Mouse (Mus musculus) inflammation-experienced regulatory T-cells, adult 6 months (primary cell): ENCODE data around the gene Fndc3b. TPM values are rescaled to one million over a fixed set of nuclear protein-coding genes. Genes with fewer than 3 reads are reported as not detected.

Source experiments
- ATAC-seq: one replicate; pipeline ENCODE4 v1.8.0; 2017
- polyA plus RNA-seq, 3 experiments: library from polyadenylated mRNA; unstranded; fragments of 100-300 nt; shearing (Covaris generic); gene quantifications; one replicate each; pipeline ENCODE4 v1.2.1; 2017

Gene Fndc3b
- under 1 TPM; 0.26 to 0.42 (median 0.28) TPM for polyA plus RNA-seq

DNA sequence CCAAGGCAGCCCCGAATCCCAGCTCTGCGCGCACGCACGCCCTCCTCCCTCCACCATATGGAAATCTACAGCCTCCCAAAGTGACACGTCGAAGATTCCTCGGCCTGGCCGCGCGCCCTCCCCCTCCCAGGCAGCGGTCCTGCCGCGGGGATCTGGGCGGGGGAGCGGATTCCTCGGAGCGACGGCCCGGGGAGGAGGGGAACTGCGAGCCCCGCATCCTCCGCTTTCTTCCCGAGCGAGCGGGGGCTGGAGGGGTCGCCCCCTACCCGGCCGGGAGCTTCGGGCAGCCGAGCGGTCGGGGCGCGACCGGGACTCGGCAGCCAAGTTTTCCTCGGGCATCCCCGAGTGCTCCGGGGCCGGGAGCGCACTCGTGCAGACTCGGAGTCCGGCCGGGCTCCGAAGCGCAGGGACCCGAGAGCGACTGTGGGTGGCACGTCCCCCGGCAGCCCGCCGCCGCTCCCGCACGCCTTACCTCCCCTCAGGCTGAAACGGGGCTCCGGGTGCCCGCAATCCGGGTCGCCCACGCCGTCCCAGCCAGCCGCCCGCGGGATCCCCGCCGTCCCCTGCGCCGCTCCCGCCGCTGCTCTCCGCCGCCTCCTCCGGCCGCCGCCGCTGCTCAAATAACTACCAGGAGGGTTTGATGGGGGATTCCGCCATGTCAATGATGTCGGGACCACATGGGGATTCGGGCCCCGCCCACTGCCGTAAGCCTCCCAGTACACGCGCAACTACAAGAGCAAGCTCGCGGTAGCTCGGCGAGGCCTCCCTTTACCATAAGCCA lies at the start of gene Fndc3b:
Fndc3b (minus strand) TSS at position 660 of the 781 bp plus-strand sequence.
- peak; percentile 95 for ATAC-seq

DNA sequence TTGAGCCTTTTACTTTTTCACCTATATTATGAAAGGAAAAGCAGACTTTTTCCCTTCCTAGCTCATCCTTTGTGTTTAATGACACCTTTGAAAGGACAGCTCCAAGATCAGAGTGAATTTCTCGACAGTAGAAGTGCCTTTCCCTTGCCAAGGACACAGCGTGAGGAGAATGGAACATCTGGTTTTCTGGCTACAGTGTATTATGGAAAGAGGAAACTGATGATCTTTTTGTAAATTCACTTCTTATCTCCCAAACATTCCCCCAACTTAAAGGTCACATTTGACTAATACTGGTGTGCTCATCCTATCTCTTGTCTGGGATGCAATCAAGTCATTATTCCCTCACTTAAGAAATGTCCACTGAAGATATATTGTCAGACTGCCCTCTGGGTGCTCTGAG lies 49.2 kb upstream of the Fndc3b start:
- no peak for ATAC-seq

DNA sequence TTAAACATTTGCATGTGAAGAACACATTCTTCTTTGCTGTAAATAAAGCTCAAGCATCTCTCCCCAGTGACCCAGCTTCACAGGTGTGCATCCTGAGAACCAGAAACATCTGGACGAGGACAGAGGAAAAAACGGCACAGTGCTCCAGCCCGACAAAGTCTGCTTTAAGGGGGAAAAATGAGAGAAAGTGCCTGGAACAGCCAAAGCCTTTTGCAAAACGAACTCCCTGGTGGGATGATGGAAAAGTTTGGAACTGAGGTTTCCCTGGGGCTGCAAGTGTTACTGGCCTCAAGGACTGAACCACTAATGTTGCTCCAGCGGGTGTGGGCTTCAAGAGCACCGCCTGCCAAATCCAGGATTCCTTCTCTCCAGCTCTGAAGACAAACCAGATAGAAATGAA lies 47.9 kb upstream of the Fndc3b start:
- ATAC-seq: no peak

DNA sequence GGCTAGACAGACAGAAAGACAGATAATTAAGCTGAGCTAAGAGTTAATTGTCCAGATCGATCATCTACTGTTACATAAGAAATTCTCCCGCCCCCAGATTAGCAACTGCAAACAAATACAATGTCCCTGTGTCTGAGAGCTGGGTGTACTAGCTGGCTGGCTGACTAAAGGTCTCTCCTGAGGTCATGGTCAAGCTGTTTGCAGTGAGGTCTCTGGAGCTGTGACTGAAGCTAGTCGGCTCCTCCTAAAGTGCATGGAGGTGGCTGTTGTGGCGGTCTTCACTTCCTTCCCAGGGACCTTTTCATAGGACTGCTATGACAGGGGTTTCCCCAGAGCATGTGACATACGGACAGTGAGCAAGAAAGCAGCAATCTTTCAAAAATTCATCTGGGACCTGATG lies 40.5 kb upstream of the Fndc3b start:
- no peak for ATAC-seq

DNA sequence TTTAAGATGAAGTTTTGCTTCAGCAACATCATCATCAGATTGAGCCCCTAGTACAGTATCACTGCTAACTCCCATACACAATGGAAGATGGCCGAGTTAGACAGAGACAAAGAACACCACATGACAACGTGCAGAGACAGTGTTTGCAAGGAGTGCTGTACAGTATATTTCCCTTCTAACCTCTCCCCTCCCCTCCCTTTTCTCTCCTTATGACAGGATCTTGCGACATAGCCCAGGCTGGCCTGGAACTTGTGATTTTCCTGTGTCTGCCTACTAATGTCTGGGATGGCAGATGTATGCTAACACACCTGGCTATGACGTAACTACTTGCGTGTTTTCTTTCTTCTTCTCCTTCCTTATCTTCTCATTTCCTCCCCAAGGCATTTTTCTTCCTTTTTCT lies 40.0 kb upstream of the Fndc3b start:
- no peak for ATAC-seq

DNA sequence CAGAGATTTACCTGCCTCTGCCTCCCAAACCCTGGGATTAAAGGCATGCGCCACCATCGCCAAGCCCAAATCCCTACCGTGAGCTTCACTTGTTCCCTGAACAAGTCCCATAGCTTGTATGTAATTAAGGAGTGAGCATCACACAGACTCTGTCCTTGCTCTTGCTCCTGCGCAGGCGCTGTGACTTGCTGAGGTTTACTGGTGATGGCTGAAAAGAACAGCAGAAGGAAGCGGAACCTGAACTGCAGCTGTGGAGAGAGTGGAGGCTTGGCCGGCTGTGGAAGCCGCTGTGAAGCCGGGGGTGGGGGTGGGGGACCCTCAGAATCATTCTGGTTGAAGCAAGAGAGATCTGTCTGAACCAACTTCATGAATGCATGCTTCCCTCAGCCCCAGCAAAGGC lies 34.5 kb upstream of the Fndc3b start:
- no peak for ATAC-seq

DNA sequence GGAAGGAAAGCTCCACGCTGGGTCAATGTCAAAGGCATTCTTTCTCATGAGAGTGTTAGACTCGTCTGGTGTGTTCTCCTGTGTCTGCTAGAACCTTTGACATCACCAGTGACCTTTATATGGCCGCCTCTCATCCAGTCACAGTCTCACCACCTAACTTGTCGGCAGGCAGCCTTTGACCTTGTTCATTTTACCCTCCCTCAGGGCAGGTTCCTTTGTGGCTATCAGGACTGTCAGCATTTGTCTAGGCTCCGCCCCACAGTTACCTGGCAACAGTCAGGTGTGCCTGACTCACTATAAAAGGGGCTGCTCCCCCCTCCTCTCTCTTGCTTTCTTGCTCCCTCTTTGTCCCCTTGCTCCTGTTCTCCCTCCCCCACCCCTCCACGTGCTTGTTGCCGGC lies 33.6 kb upstream of the Fndc3b start:
- no peak for ATAC-seq

DNA sequence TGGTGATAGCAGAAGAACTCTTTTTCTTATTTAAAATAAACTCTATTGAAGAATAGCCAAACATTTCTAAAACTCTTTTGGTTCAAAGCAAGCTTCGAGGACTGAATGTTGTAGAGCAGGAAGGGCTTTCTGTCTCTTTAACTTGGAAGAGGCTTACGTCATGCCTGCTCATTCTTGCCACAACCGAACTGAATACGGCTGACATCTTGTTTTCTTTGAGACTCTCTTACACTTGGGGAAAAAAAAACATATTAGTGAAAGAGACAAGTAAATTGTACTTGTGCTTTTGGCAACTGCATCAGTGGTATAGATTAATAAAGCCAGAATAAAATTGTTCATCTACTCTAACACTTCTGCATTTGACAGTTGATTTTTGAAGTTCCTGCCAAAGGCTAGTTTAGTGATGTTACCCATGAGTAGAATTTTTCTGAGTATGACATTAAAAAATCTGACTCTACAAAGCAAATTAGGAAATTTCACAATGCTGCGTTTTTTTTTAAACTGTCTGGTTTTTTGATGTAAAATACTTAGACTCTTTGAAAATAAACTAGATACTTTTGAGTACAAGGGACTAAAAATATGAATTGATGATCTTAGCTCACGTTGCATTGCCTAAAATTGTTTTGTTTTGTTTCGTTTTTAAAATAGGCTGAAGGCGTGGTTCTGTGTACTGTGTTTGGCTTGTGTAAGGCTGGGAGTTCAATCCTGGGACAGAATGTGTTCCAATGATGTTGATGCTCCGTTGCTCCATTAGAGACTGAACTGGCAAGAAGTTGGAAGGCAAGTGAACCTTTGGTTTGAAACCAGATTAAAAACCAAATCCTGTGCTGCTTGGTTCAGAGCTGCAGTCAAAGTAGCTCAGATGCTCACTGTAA lies 32.4 kb upstream of the Fndc3b start:
- ATAC-seq: no peak

DNA sequence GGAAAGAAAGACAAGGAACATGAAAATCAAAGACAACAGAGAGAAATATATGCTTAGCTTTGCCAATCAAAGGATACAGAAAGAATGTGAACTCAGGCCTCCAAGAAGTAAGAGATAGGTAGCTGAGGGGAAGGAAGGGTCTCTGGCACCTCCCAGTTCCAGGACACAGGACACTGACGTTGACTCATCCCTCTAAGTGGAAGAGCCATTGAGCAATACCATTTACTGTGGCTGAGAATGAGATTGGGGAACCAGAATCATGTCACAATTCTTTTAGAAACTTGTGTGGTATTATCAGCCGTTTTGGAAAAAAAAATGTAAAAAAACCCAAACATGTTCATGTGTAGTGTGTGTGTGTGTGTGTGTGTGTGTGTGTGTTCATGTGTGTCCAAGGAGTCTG lies 31.0 kb upstream of the Fndc3b start:
- no peak for ATAC-seq

DNA sequence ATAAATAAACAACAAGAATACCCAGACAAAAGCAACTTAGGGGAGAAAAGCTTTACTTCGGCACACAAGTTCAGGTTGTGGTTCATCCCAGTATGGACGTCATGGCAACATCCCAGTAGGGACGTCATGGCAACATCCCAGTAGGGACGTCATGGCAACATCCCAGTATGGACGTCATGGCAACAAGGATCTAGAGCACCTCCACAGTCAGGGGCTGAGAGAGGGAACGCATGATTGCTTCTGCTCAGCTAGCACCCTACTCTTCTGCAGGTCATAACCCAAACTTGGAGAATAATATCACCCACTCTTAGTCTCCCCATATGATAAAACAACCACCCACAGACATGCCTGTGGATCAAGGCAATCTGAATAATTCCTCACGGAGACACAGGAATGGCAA lies 29.0 kb upstream of the Fndc3b start:
- ATAC-seq: no peak

DNA sequence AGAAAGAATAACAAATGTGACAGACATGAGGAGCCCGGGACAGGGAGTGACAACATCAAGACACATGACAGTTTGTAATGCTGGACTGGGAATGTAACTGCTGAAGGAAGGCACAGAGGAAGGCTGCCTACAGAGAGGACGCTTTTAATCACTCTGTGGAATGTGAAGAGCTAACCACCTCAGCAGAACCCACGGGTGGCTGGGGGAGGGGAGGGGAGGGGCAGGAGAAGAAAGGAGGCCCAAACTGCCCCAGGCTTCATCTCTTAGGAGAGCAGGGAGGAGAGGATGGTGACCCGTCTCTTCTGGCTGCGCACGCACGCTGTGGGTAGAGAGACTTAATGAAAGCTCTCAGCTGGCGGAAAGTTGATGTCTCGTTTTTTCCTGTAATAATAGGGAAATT lies 25.1 kb upstream of the Fndc3b start:
- ATAC-seq: no peak

DNA sequence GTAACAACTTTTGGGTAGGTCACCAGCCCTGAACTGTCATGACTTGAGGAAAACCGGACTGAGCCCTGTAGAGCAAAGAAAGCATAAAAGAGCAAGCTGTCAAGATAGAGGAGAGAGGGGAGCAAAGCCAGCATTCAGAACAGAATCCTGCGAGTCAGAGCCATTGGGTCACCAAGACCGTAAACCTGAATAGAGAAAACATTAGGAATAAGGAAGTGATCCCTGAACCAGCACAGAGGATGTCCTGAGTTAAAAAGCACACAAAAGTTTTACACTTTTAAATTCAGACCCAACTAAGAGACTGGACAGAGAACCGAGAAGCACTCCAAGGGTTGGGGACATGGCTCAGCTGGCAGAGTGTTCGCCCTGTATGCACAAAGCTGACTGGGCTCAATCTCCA lies 24.0 kb upstream of the Fndc3b start:
- no peak for ATAC-seq

DNA sequence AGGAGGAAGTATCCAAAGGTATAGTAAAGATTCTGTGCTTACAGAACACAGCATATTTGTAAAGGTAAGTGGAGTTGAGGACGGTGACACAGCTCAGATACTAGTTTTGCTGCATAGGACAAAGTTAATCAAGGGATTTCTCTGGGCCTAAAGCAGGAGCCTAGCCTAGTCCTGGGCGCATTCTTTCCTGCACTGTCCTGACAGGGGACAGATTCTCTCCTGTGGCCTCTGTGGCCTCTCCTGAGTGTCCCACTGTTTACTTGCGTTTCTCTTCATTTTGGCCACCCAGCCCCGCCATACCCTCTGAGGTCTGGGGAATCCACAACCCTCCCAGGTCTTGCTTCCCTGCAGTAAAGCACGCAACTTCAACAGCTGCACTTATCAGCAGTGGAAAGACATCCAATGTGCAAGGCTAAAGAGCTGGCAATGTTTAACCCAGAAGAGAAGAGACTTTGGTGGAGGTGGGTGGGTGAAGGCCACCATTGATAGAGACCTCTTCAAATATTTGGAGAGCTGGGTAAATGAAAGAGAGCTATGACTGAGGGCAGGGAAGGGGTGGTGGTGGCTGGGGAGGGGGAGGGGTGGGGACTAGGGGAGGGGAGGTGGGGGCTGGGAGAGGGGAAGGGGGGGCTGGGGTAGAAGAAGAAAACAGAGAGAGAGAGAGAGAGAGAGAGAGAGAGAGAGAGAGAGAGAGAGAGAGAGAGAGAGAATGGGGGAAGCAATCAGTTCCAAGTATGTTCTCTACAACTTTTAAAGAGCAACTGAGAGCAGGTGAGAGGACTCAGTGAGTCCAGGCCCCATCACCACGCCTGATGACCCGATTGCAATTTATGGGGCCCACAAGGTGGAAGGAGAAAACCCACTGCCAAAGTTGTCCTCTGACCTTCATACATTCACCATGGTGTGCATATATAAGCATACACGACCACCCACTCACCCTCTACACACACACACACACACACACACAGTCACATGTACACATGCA lies 18.0 kb upstream of the Fndc3b start:
- ATAC-seq: no peak

DNA sequence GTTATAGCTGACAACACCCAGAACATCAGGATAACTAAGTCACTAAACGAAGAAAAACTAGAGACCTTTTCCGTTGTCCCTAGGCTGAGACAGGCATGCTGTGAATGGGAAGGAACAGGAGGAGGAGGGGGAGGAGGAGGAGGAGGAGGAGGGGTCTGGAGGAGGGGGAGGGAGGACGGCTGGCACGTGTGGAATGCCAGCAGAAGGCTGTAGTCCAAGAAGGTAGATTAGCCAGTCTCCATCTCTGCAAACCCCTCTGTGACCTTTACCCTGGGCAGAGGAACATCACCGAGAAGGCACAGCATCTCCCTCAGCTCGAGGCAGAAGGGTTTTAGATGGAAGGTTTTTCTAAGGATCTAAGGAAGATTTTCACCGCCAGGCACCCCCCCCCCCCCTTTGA lies 17.1 kb upstream of the Fndc3b start:
- ATAC-seq: no peak

DNA sequence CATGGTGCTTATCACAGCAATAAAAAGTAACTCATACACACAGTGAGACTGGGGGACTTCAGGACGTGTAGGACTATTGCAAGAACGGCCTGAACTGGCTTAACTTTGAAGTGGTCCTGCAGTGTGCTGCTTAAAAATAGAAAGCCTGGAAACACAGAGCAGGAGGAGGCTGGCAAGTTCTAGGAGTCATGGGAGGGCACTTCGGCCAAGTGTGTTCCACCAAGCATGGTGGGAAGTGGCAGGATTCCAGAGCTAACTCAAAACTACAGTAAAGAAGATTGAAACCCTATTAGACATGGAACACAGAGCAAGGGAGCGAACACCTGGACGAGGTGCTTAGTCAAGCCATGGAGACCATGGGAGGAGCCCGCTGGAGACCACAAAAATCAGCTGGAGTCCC lies 14.6 kb upstream of the Fndc3b start:
- ATAC-seq: no peak

DNA sequence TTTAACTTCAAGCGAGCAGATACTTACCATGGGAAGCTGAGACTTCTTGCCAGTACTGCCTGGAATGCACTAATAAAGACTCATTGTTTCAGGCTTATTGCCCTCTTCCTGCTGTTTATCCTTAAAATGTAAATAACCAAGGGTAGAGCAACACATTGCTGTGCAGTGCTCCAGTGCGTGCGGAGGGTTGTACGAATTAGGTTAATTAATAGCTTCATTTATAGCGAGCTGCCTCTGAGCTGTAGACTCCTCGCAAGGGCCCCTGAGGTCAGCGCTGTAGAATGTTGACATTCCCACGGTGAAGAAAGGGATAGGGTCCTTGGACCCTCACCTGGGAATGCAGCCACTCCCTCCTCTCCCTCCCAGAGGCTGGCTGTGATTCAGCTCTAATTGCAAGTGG lies 13.1 kb upstream of the Fndc3b start:
- no peak for ATAC-seq

DNA sequence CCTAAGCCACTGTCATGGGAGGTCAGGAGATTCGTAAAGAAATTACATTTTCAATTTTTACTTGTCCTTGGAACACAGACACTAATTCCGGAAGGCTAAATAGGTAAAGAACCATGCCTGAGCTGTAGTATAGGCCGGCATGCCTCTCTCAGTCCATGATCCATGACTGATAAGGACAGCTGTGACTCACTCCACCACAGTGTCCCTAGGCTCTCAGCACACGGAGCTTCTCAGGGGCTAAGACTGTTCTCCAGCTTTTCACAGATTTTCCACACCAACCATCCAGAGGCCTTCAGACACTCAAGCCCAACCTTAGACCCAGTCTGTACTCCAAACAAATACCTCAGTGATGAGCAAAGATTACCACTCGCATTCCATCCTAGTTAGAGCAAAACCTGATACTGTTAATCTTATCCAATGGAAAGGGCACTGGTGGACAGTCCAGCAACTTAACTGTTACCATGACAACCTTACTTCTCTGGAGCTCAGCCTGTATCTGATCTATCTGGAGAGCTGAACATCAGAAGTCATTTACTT lies 7.8 kb upstream of the Fndc3b start:
- ATAC-seq: no peak

DNA sequence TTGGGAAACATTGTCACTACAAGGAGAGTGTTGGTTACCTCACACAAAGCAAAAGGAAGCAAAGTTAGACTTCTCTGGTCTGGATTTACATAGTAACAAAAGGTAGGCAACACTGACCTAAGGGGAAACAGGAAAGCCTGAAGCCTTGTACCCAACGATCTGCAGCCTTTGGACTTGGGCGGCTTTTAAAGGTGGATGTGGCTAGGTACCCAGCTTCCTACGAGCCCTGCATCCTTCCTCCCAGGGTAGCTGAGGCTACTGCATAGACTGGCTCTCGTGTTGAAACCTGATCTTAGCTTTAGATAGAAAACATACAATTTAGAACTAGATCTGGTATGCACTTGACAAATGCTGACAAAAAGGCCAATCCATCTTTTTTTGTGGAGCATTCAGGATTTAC lies 2.9 kb upstream of the Fndc3b start:
- ATAC-seq: no peak

DNA sequence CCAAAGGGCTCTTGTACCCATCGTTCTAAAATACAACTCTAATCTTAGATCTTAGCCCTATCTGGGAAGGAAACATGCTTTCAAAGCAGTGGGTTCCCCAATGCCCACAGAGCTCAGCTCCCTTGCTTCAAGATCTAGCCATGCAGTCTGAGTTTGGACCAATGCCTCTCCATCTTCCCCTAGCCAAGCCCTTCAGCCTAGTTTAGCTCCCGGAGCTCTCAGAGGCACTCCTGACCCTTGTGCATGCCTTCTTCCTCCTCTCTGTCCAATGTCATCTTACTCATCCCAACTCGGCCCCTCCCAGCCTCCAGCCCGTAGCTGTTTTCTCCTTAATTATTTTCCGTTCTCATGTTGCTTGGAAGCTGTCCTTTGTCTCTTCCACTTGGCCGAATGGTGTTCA lies 1.3 kb upstream of the Fndc3b start:
- ATAC-seq: no peak

DNA sequence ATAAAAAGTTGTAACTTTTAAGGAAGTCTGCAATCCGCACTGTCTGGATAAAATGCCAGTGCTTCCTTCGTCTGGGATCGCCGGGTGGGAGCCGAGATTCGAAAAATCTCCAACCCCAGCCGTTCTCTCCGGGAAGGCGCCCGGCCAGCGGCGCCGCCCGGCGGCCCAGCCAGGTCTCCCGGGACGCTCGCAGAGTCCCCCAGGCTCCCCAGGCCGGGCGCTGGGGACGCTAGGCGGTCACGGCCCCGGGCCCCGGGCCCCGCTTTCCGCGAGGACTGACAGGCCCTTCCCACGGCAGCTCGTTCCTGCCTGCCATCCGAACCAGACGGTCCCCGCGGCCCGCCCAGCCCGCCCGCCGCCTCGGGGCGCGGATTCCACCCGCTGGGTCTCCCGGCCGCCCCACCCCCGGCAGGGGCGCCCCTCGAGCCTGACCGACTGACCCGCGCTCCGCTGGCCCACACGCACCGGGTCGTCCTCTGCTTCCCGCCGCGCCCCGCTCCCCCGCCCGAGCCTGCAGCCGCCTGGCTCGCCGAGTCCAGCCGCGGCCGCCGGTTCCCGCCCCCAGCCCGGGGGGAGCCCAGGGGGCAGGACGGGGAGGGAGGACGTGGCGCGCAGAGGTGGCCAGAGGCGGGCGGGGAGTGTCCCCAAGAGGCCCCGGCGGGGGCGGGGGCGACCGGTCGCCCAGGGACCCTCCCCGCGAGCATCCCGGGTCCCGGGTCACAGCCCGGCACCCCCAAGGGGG lies 1.0 kb downstream of the Fndc3b start:
- ATAC-seq: no peak

DNA sequence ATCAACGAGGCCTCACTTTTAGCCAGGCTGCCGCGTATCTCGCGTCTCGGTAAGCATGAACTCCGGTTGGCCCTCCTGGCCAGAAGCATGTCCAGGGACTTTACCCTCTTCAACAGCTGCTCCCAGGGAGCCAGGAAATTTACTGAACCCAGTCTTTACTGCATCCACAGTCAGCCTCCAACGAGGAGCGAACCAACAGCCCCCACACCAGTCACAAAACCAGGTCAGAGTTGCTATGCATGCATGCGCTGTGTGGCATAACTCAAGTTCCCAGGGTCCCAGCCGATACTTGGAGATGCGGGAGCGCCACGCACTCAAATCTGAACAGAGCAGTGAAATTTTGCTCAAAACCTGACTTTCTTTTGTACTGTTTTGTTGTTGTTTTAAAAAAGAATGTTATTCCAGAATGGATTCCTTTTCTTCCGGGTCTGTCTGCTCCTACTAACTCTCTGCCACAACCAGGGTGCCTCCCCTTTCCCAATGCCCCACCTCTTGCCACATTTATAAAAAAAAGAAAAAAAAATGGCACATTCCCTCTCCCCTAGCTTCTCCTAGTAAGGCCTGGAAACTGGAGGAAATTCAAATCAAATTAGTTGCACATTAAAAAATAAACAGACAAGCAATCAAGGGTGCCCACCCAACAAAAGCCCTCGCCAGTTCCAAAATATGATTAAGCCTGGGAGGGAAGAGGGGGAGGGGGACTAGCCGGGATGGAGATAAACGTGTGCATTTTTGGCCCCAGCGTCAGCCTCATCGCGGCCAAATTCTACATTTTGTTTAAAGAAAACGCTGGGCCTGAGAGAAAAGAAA lies 1.8 kb downstream of the Fndc3b start:
- ATAC-seq: no peak
